Mouse (Mus musculus) MEL (cell line): ENCODE measurements around the gene Pou6f1. TPM values are rescaled to one million over a fixed set of nuclear protein-coding genes. Genes with fewer than 3 reads are reported as not detected.

Experiments
- DNase-seq: peaks from one replicate; pipeline ENCODE4 v3.0.0; 2011; ENCODE audit warnings: low read depth, low spot score
- H3K27ac ChIP-seq: 2 replicates; pipeline ENCODE4 v1.5.1; 2012; ENCODE audit warnings: low read depth, mild to moderate bottlenecking, control low read depth, low read length, moderate library complexity; ENCODE audit not compliant: control insufficient read depth
- H3K27me3 ChIP-seq, 2 experiments: fragments of 150-350 bp in 1 of 2; sonication (generic) in 1 of 2; 2 replicates each; pipeline ENCODE4 v1.6.1; 2012; ENCODE audit warnings: low read length in 2 of 2, mild to moderate bottlenecking in 2 of 2, improper control_type of control experiment in 1 of 2, moderate library complexity in 1 of 2; ENCODE audit not compliant: insufficient read depth in 2 of 2, control insufficient read depth in 1 of 2
- H3K36me3 ChIP-seq, 2 experiments: 2 replicates each; pipeline ENCODE4 v1.6.1; 2012 to 2014; ENCODE audit warnings: low read length in 2 of 2, improper control_type of control experiment in 1 of 2, inconsistent platforms in 1 of 2, mild to moderate bottlenecking in 1 of 2; ENCODE audit not compliant: insufficient read depth in 2 of 2, control insufficient read depth in 1 of 2
- H3K4me1 ChIP-seq, 2 experiments: fragments of 150-350 bp in 1 of 2; sonication (generic) in 1 of 2; 2 replicates each; pipeline ENCODE4 v1.6.1; 2012; ENCODE audit warnings: low read length in 2 of 2, improper control_type of control experiment in 1 of 2, mild to moderate bottlenecking in 1 of 2; ENCODE audit not compliant: insufficient read depth in 2 of 2, control insufficient read depth in 1 of 2
- H3K4me3 ChIP-seq, 2 experiments: fragments of 150-350 bp in 1 of 2; sonication (generic) in 1 of 2; 2 replicates each; pipeline ENCODE4 v1.5.1; 2012; ENCODE audit warnings: low read depth in 2 of 2, low read length in 2 of 2, mild to moderate bottlenecking in 2 of 2, moderate library complexity in 2 of 2, control low read depth in 1 of 2, improper control_type of control experiment in 1 of 2; ENCODE audit not compliant: control insufficient read depth in 1 of 2, insufficient read depth in 1 of 2
- H3K79me2 ChIP-seq: 2 replicates; pipeline ENCODE4 v1.6.1; 2012; ENCODE audit warnings: mild to moderate bottlenecking, low read length, moderate library complexity; ENCODE audit not compliant: control insufficient read depth, poor library complexity, insufficient read depth
- H3K9ac ChIP-seq: 2 replicates; pipeline ENCODE4 v1.6.1; 2012; ENCODE audit warnings: low read depth, mild to moderate bottlenecking, control low read depth, low read length, moderate library complexity; ENCODE audit not compliant: control insufficient read depth, poor library complexity, severe bottlenecking
- H3K9me3 ChIP-seq: fragments of 150-350 bp; sonication (generic); replicated peaks from 2 replicates; pipeline ENCODE4 v1.6.1; 2012; ENCODE audit warnings: mild to moderate bottlenecking, low read length, improper control_type of control experiment, moderate library complexity; ENCODE audit not compliant: insufficient read depth
- BHLHE40 ChIP-seq: IDR thresholded peaks from 2 replicates; pipeline ENCODE4 v1.6.1; 2012; ENCODE audit warnings: low read depth, mild to moderate bottlenecking, inconsistent platforms, low read length, improper control_type of control experiment, borderline replicate concordance
- CHD1 ChIP-seq: IDR thresholded peaks from 2 replicates; pipeline ENCODE4 v1.6.1; 2012; ENCODE audit warnings: low read depth, mild to moderate bottlenecking, inconsistent platforms, low read length, improper control_type of control experiment
- E2F4 ChIP-seq: IDR thresholded peaks from 2 replicates; pipeline ENCODE4 v1.6.1; 2011; ENCODE audit warnings: low read depth, low read length, improper control_type of control experiment, borderline replicate concordance
- ELF1 ChIP-seq: IDR thresholded peaks from 2 replicates; pipeline ENCODE4 v1.6.1; 2014; ENCODE audit warnings: low read depth, mild to moderate bottlenecking, inconsistent platforms, low read length, improper control_type of control experiment, moderate library complexity
- GABPA ChIP-seq: IDR thresholded peaks from 2 replicates; pipeline ENCODE4 v1.6.1; 2012; ENCODE audit warnings: low read depth, mild to moderate bottlenecking, inconsistent platforms, low read length, improper control_type of control experiment, moderate library complexity
- HCFC1 ChIP-seq: IDR thresholded peaks from 2 replicates; pipeline ENCODE4 v1.6.1; 2012; ENCODE audit warnings: low read depth, mild to moderate bottlenecking, inconsistent platforms, low read length, improper control_type of control experiment, moderate library complexity
- JUND ChIP-seq: IDR thresholded peaks from 2 replicates; pipeline ENCODE4 v1.6.1; 2011; ENCODE audit warnings: low read depth, mild to moderate bottlenecking, improper control_type of control experiment, low read length
- KAT2A ChIP-seq: conservative IDR thresholded peaks from 2 replicates; pipeline ENCODE4 v1.6.1; 2012; ENCODE audit warnings: low read depth, low read length, improper control_type of control experiment, inconsistent platforms
- MAFK ChIP-seq: IDR thresholded peaks from 2 replicates; pipeline ENCODE4 v1.6.1; 2011; ENCODE audit warnings: low read depth, mild to moderate bottlenecking, low read length, improper control_type of control experiment, borderline replicate concordance
- MAZ ChIP-seq: IDR thresholded peaks from 2 replicates; pipeline ENCODE4 v1.6.1; 2012; ENCODE audit warnings: low read depth, mild to moderate bottlenecking, inconsistent platforms, low read length, improper control_type of control experiment
- MEF2A ChIP-seq: IDR thresholded peaks from 2 replicates; pipeline ENCODE4 v1.6.1; 2014; ENCODE audit warnings: low read depth, mild to moderate bottlenecking, inconsistent platforms, low read length, improper control_type of control experiment; ENCODE audit not compliant: poor library complexity, insufficient replicate concordance, severe bottlenecking; ENCODE audit errors: extremely low read depth
- MYB ChIP-seq: IDR thresholded peaks from 2 replicates; pipeline ENCODE4 v1.6.1; 2011; ENCODE audit warnings: mild to moderate bottlenecking, low read depth, low read length, improper control_type of control experiment
- MYC ChIP-seq: IDR thresholded peaks from 2 replicates; pipeline ENCODE4 v1.6.1; 2011; ENCODE audit warnings: low read depth, mild to moderate bottlenecking, low read length, improper control_type of control experiment, moderate library complexity
- NELFE ChIP-seq: IDR thresholded peaks from 2 replicates; pipeline ENCODE4 v1.6.1; 2011; ENCODE audit warnings: low read depth, low read length, improper control_type of control experiment
- NRF1 ChIP-seq: IDR thresholded peaks from 2 replicates; pipeline ENCODE4 v1.6.1; 2014; ENCODE audit warnings: low read depth, mild to moderate bottlenecking, inconsistent platforms, low read length, improper control_type of control experiment, moderate library complexity; ENCODE audit not compliant: poor library complexity, insufficient read depth, severe bottlenecking
- POLR2AphosphoS2 ChIP-seq: IDR thresholded peaks from 2 replicates; pipeline ENCODE4 v1.6.1; 2011; ENCODE audit warnings: low read length, improper control_type of control experiment
- RAD21 ChIP-seq: IDR thresholded peaks from 2 replicates; pipeline ENCODE4 v1.6.1; 2011; ENCODE audit warnings: mild to moderate bottlenecking, low read depth, low read length, improper control_type of control experiment
- RCOR1 ChIP-seq: IDR thresholded peaks from 2 replicates; pipeline ENCODE4 v1.6.1; 2012; ENCODE audit warnings: low read depth, mild to moderate bottlenecking, inconsistent platforms, low read length, improper control_type of control experiment
- TAL1 ChIP-seq: IDR thresholded peaks from 2 replicates; pipeline ENCODE4 v1.6.1; 2012; ENCODE audit warnings: mild to moderate bottlenecking, inconsistent platforms, low read length, moderate library complexity, mixed read lengths
- TBP ChIP-seq: IDR thresholded peaks from 2 replicates; pipeline ENCODE4 v1.8.0; 2011; ENCODE audit warnings: low read depth, low read length, improper control_type of control experiment
- UBTF ChIP-seq: IDR thresholded peaks from 2 replicates; pipeline ENCODE4 v1.6.1; 2012; ENCODE audit warnings: low read depth, mild to moderate bottlenecking, inconsistent platforms, low read length, improper control_type of control experiment, moderate library complexity, borderline replicate concordance; ENCODE audit not compliant: insufficient read depth
- USF1 ChIP-seq: IDR thresholded peaks from 2 replicates; pipeline ENCODE4 v1.6.1; 2014; ENCODE audit warnings: low read depth, mild to moderate bottlenecking, inconsistent platforms, low read length, improper control_type of control experiment, moderate library complexity
- USF2 ChIP-seq, 2 experiments: IDR thresholded peaks; 2 replicates each; pipeline ENCODE4 v1.6.1; 2011 to 2012; ENCODE audit warnings: improper control_type of control experiment in 2 of 2, low read length in 2 of 2, borderline replicate concordance in 1 of 2, inconsistent platforms in 1 of 2, low read depth in 1 of 2, mild to moderate bottlenecking in 1 of 2; ENCODE audit not compliant: insufficient read depth in 1 of 2
- ZC3H11A ChIP-seq: IDR thresholded peaks from 2 replicates; pipeline ENCODE4 v1.6.1; 2012; ENCODE audit warnings: low read depth, mild to moderate bottlenecking, inconsistent platforms, low read length, improper control_type of control experiment
- ZKSCAN1 ChIP-seq: IDR thresholded peaks from 2 replicates; pipeline ENCODE4 v1.6.1; 2012; ENCODE audit warnings: low read depth, mild to moderate bottlenecking, inconsistent platforms, low read length, improper control_type of control experiment, moderate library complexity
- ZMIZ1 ChIP-seq: IDR thresholded peaks from 2 replicates; pipeline ENCODE4 v1.6.1; 2012; ENCODE audit warnings: low read depth, mild to moderate bottlenecking, inconsistent platforms, low read length, improper control_type of control experiment, moderate library complexity
- ZNF384 ChIP-seq: IDR thresholded peaks from 2 replicates; pipeline ENCODE4 v1.6.1; 2012; ENCODE audit warnings: low read depth, mild to moderate bottlenecking, inconsistent platforms, low read length, improper control_type of control experiment
- polyA plus RNA-seq, 2 experiments: library from polyadenylated mRNA; stranded (reverse) in 1 of 2; unstranded in 1 of 2; fragments of >175 nt in 1 of 2; fragments of >200 nt in 1 of 2; gene quantifications; 2 replicates each; pipeline versions ENCODE4 v1.2.1 to v1.2.4; 2012; ENCODE audit warnings: low replicate concordance in 2 of 2, low read depth in 1 of 2; ENCODE audit not compliant: insufficient read length in 2 of 2, insufficient read depth in 1 of 2, missing spikeins in 1 of 2
- total RNA-seq: library from RNA; depleted of rRNA; stranded (reverse); fragments of 300-350 nt; gene quantifications from 2 replicates; pipeline ENCODE4 v1.2.3, GENCODE M21; 2012

Gene Pou6f1
- total and polyA plus RNA-seq, 3 experiments: 0.46 to 2.5 TPM; not detected in 1

GRCm38 (mm10) chr15:100635851-100636645, 36.3 kb upstream of the Pou6f1 start:
- TF ChIP-seq NELFE (no peak), USF1 (no peak), BHLHE40 (no peak), GABPA (no peak), JUND (no peak), RAD21 (no peak), TAL1 (no peak), ZNF384 (no peak), MAZ (no peak), MYC (no peak), KAT2A (no peak), E2F4 (no peak), TBP (no peak), ZC3H11A (no peak), NRF1 (no peak), MYB (no peak), HCFC1 (no peak), MEF2A (no peak), ELF1 (no peak)
- TF ChIP-seq, all 39 proteins: peak for 0
- H3K36me3 ChIP-seq: peaks cover 3 to 13% of the 10 kb centered on the region in 2 experiments; a peak in 3 of 4 replicates
- no peak for DNase-seq
- H3K9me3 ChIP-seq: no peaks in the 10 kb centered on the region
- H3K27ac ChIP-seq: no peak overlapping the region
- no peaks in the 10 kb centered on the region; the same call in 1 of the 2 replicates for H3K79me2 ChIP-seq
- peaks cover 4 to 32% of the 10 kb centered on the region in 2 experiments for H3K4me1 ChIP-seq
- peak overlapping the region; percentile 72; a peak in 3 of 4 replicates for H3K4me3 ChIP-seq
- peak overlapping the region; percentile 71 for H3K9ac ChIP-seq
- 0 out of 4 replicates have a peak, but pooled peaks cover 0 to 2% of the 10 kb centered on the region in 2 experiments for H3K27me3 ChIP-seq

DNA sequence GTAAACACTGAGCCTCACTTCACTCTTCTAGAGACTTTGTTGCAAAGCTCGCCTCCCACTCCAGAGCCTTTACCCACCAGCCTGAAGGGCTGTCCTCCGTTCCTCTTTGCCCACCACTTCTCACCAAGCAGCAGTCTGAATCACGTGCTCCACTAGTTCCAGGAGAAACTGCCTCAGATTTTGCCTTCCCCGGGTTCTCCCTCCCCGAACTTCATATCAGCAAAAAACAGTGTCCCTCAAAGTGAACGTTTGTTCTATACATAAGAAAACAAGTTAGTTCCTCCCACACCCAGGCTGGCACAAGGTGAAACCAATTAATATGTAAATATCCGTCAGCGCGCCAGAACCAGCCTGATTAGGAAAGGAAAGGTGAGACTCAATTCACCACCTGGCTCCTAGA, 35.5 kb upstream of the Pou6f1 start:
- Histone ChIP-seq H3K4me3 (peak overlapping the region in 1 of 2 experiments; percentile 30; a peak in 2 of 4 replicates), H3K9me3 (no peaks in the 10 kb centered on the region), H3K9ac (no peak overlapping the region), H3K4me1 (peaks cover 4 to 32% of the 10 kb centered on the region in 2 experiments), H3K79me2 (no peaks in the 10 kb centered on the region; the same call in 1 of the 2 replicates), H3K27ac (no peak overlapping the region), H3K27me3 (0 out of 4 replicates have a peak, but pooled peaks cover 0 to 2% of the 10 kb centered on the region in 2 experiments), H3K36me3 (peaks cover 0 to 13% of the 10 kb centered on the region in 2 experiments; a peak in 2 of 4 replicates)
- peak; percentile 65 for DNase-seq
- TF ChIP-seq ZMIZ1: no peak
- no peak for TF ChIP-seq MEF2A
- TF ChIP-seq GABPA: no peak
- no peak for TF ChIP-seq UBTF
- TF ChIP-seq MAFK: no peak
- no peak for TF ChIP-seq MAZ
- TF ChIP-seq MYB: no peak
- no peak for TF ChIP-seq ELF1
- 0 out of 4 replicates have a peak, but pooled peaks of 1 of the 2 experiments have one; percentile 29 for TF ChIP-seq USF2 (IDR thresholded peaks at IDR 0.05; ENCODE audit: borderline replicate concordance in 1 of 2, insufficient read depth in 1 of 2, low read depth in 1 of 2, low read length in 2 of 2)
- TF ChIP-seq POLR2AphosphoS2: no peak
- no peak for TF ChIP-seq ZKSCAN1
- TF ChIP-seq NRF1: no peak
- peak; percentile 43; the same call in 1 of the 2 replicates for TF ChIP-seq RCOR1
- no peak for TF ChIP-seq CHD1
- no peak for TF ChIP-seq ZC3H11A
- no peak for TF ChIP-seq MYC
- peak; percentile 77 for TF ChIP-seq BHLHE40
